Mouse (Mus musculus) ES-E14 (cell line): ENCODE data around the gene Dmtf1. TPM values are rescaled to one million over a fixed set of nuclear protein-coding genes. Genes with fewer than 3 reads are reported as not detected.
A peak's percentile ranks its signal among the peaks of the same experiment; 100 is the strongest.

Experiments
- DNase-seq: peaks from one replicate; pipeline ENCODE4 v3.0.0-alpha.2; 2013; ENCODE audit warnings: low read depth, low spot score
- H3K27ac ChIP-seq: 2 replicates; pipeline ENCODE4 v1.5.1; 2012; ENCODE audit warnings: low read depth, mild to moderate bottlenecking, low read length, moderate library complexity, mixed read lengths; ENCODE audit not compliant: poor library complexity, insufficient read depth, severe bottlenecking
- H3K36me3 ChIP-seq: 2 replicates; pipeline ENCODE4 v1.6.1; 2012; ENCODE audit warnings: mild to moderate bottlenecking, low read length, moderate library complexity, mixed read lengths; ENCODE audit not compliant: control insufficient read depth, poor library complexity, insufficient read depth, severe bottlenecking
- H3K4me1 ChIP-seq, 2 experiments: fragments of 150-350 bp in 1 of 2; sonication (generic) in 1 of 2; 2 replicates each; pipeline ENCODE4 v1.6.1; 2012; ENCODE audit warnings: low read length in 2 of 2, mild to moderate bottlenecking in 1 of 2, mixed read lengths in 1 of 2; ENCODE audit not compliant: control insufficient read depth in 2 of 2, insufficient read depth in 2 of 2, poor library complexity in 1 of 2
- H3K4me3 ChIP-seq, 2 experiments: fragments of 150-350 bp in 1 of 2; sonication (generic) in 1 of 2; 2 replicates each; pipeline ENCODE4 v1.5.1; 2012; ENCODE audit warnings: low read length in 2 of 2, low read depth in 1 of 2, mild to moderate bottlenecking in 1 of 2, mixed read lengths in 1 of 2; ENCODE audit not compliant: insufficient read depth in 1 of 2, poor library complexity in 1 of 2, severe bottlenecking in 1 of 2
- H3K9ac ChIP-seq: 2 replicates; pipeline ENCODE4 v1.6.1; 2012; ENCODE audit warnings: low read depth, mild to moderate bottlenecking, low read length, mixed read lengths; ENCODE audit not compliant: poor library complexity, insufficient read depth, severe bottlenecking
- H3K9me3 ChIP-seq: fragments of 150-350 bp; sonication (generic); 2 replicates; pipeline ENCODE4 v1.6.1; 2012; ENCODE audit warnings: low read depth, mild to moderate bottlenecking, low read length; ENCODE audit not compliant: control insufficient read depth, insufficient read depth
- CHD2 ChIP-seq: IDR thresholded peaks from 2 replicates; pipeline ENCODE4 v1.6.1; 2014; ENCODE audit warnings: mild to moderate bottlenecking, low read depth, low read length, inconsistent platforms
- HCFC1 ChIP-seq: IDR thresholded peaks from 2 replicates; pipeline ENCODE4 v1.6.1; 2012; ENCODE audit warnings: low read length, inconsistent platforms, borderline replicate concordance; ENCODE audit not compliant: insufficient read depth
- MAFK ChIP-seq: IDR thresholded peaks from 2 replicates; pipeline ENCODE4 v1.6.1; 2014; ENCODE audit warnings: mild to moderate bottlenecking, low read depth, low read length, inconsistent platforms; ENCODE audit not compliant: insufficient read depth
- ZC3H11A ChIP-seq: IDR thresholded peaks from 2 replicates; pipeline ENCODE4 v1.6.1; 2012; ENCODE audit warnings: low read depth, mild to moderate bottlenecking, inconsistent platforms, low read length, borderline replicate concordance
- ZNF384 ChIP-seq: IDR thresholded peaks from 2 replicates; pipeline ENCODE4 v1.6.1; 2012; ENCODE audit warnings: low read depth, low read length, inconsistent platforms
- in situ Hi-C, 2 experiments: fragments of 600-800 bp; cut with MboI; formaldehyde crosslinking; loops; one replicate each; pipeline ENCODE4 v1.15.1; 2025; ENCODE audit warnings: low sequenced_read_pairs in 2 of 2, inconsistent platforms in 1 of 2; ENCODE audit not compliant: unreplicated experiment in 2 of 2
- total RNA-seq: library from RNA; depleted of rRNA; stranded (reverse); fragments of 300-350 nt; gene quantifications from 2 replicates; pipeline ENCODE4 v1.2.3, GENCODE M21; 2012

Dmtf1 gene
- total RNA-seq, 1 experiment = 54.7 TPM

DNA sequence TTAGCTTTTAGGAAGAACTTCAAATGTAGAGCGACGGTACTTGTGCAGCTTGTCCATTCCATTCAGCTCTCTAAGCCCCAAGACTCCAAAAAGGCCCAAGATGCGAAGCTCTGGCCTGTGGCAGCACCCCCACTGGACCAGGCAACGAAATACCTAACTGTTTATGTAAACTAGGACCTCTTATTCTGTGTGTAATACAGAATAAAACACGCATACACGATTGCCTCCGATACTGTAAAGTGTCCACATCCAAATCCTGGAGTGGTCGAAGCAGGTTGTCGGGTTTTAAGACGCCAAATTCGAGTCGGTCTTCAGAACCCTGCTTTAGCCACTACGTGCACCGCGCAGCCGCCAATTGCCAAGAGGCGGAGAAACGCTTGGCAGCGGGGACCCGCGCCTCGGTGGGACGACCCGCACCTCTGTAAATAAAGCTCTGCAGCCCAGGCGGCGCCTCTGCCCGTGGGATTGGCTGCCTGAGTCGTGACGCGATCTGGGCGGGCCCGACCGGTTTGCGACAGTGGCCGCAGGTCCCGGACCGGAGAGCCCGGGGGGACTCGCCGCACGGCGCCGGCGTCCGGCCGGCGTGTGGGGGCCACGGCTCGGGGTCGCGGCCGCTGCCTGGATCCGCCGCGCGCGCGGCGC, 61.2 kb downstream of the Dmtf1 start, which contains the start of gene Tmem243:
TSS of gene Tmem243 (plus strand) at position 462 of the 642 bp plus-strand sequence.
- DNase-seq = peak; percentile 67
- TF ChIP-seq ZNF384 (no peak), HCFC1 (no peak), CHD2 (no peak), MAFK (no peak), ZC3H11A (no peak)
- no peaks in the 10 kb centered on the region for H3K36me3 ChIP-seq
- H3K4me3 ChIP-seq = peak within 1 kb of the TSS; percentile 65 to 89
- in situ Hi-C loops = no loop called here
- H3K9me3 ChIP-seq = peaks cover 2% of the 10 kb centered on the region; the same call in 1 of the 2 replicates
- H3K4me1 ChIP-seq = peaks cover 0 to 2% of the 10 kb centered on the region in 2 experiments; a peak in 1 of 4 replicates
- peak within 1 kb of the TSS; percentile 79 for H3K9ac ChIP-seq
- H3K27ac ChIP-seq = no peak within 1 kb of the TSS

- no peak overlapping the region for H3K4me3 ChIP-seq
- in situ Hi-C loops = no loop called here
- H3K9me3 ChIP-seq = peaks cover 2% of the 10 kb centered on the region; the same call in 1 of the 2 replicates
- no peaks in the 10 kb centered on the region for H3K4me1 ChIP-seq
- H3K27ac ChIP-seq = no peak overlapping the region
- no peak overlapping the region for H3K9ac ChIP-seq
- TF ChIP-seq CHD2 = no peak
- no peak for TF ChIP-seq ZC3H11A
- no peak for TF ChIP-seq ZNF384
- TF ChIP-seq MAFK = no peak
- TF ChIP-seq HCFC1 = no peak
- no peak for DNase-seq
- H3K36me3 ChIP-seq = no peaks in the 10 kb centered on the region
These were observed 68.1 kb downstream of the Dmtf1 start for GRCm38 (mm10) chr5:9093490-9093889.

- H3K27ac ChIP-seq = no peak overlapping the region
- in situ Hi-C loops = no loop called here
- DNase-seq = no peak
- no peak overlapping the region for H3K4me3 ChIP-seq
- TF ChIP-seq HCFC1 (no peak), CHD2 (no peak), ZNF384 (no peak), MAFK (no peak), ZC3H11A (no peak)
- peaks cover 2% of the 10 kb centered on the region; the same call in 1 of the 2 replicates for H3K9me3 ChIP-seq
- no peaks in the 10 kb centered on the region for H3K36me3 ChIP-seq
- H3K4me1 ChIP-seq = no peaks in the 10 kb centered on the region
- no peak overlapping the region for H3K9ac ChIP-seq
These were observed 68.9 kb downstream of the Dmtf1 start for GRCm38 (mm10) chr5:9092716-9093115.

DNA sequence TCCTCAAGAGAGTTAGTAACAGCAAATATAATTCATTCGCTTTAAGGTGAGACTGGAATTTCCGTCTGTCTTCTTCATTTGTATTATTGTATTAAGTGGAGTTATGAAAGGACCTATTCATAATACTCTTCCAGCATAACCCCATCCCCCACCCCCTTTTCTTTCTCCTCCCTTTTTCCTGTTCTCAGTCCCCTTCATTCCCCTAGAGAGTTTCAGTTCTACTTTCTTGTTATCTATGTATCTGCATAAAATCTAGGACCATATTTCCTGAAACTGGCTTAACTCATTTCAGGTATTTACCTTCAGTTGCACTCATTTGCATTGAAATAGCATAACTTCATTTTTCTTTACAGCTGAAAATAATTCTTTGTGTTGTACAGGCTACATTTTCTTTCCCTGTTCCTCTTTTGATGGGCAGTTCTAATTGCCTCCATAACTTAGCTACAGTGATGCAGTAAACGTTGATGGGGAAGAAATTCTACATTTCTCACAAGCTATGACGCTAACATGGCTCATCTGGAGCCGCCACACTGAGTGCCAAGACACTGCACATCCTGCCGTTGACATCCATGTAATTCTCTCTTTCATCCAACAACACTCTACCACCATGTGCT, 71.0 kb downstream of the Dmtf1 start:
- H3K36me3 ChIP-seq = no peaks in the 10 kb centered on the region
- H3K4me1 ChIP-seq = no peaks in the 10 kb centered on the region
- no peak overlapping the region for H3K4me3 ChIP-seq
- no peak overlapping the region for H3K27ac ChIP-seq
- in situ Hi-C loops = no loop called here
- no peak for DNase-seq
- no peaks in the 10 kb centered on the region for H3K9me3 ChIP-seq
- TF ChIP-seq HCFC1 (no peak), ZC3H11A (no peak), MAFK (no peak), CHD2 (no peak), ZNF384 (no peak)
- H3K9ac ChIP-seq = no peak overlapping the region
